9 mouse cellular contexts compared by ENCODE assay signal in genomic region chr4:63545231-63545958, GRCm38 (mm10). TPM values are rescaled to one million over a fixed set of nuclear protein-coding genes. Genes with fewer than 3 reads are reported as not detected.
A peak's percentile ranks its signal among the peaks of the same experiment; 100 is the strongest.
DNase-seq lines count a peak whose midpoint lies in the region; ATAC-seq and TF ChIP-seq lines count a peak whose summit lies in the region.
"Had no signal": no experiment of that assay in that cellular context is flagged by ENCODE, and none has a peak within 500 bp of the region (broad histone marks: within the 10 kb centered on the region; RNA-seq: fewer than 3 reads in every experiment).

No protein-coding gene starts in this region.

- no peak for DNase-seq in lung, adult 2 months
- DNase-seq in lung, postnatal 4 days: no peak
- no peak for DNase-seq in c-Kit-positive CD71-positive TER-119-positive erythroid progenitor cells, embryonic 14.5 days (ENCODE audit: low spot score)
- no peak for DNase-seq in adrenal gland, postnatal 10 days
- DNase-seq in gastrocnemius, postnatal 14 days: no peak

- TF ChIP-seq CTCF in lung, adult 2 months (IDR thresholded peaks at IDR 0.05; ENCODE audit: insufficient read depth, low read length): no peak

- intact Hi-C loops in gastrocnemius, postnatal 14 days (cut with DNase I; ENCODE audit: low total_unique reads): no loop called here

- peaks cover 23% of the 10 kb centered on the region for H3K4me1 ChIP-seq in lung, adult 2 months (ENCODE audit: control insufficient read depth, insufficient read depth, low read length)
- peaks cover 29% of the 10 kb centered on the region for H3K4me1 ChIP-seq in limb, embryonic 15.5 days
- peaks cover 21% of the 10 kb centered on the region for H3K4me1 ChIP-seq in neural tube, embryonic 14.5 days (ENCODE audit: control insufficient read depth, insufficient read depth, low read length)

- TF ChIP-seq POLR2A in lung, adult 2 months (IDR thresholded peaks at IDR 0.05; ENCODE audit: borderline replicate concordance, extremely low read depth, low read depth, low read length): no peak

- H3K9ac ChIP-seq in limb, embryonic 15.5 days: peak overlapping the region; percentile 91
- peak overlapping the region; percentile 90 for H3K9ac ChIP-seq in neural tube, embryonic 14.5 days (replicated peaks; ENCODE audit: low read depth, low read length)

- peak overlapping the region; percentile 59 for H3K4me2 ChIP-seq in limb, embryonic 15.5 days
- peak overlapping the region; percentile 80 for H3K4me2 ChIP-seq in neural tube, embryonic 14.5 days (ENCODE audit: low read depth, low read length)

- no peaks in the 10 kb centered on the region for H3K9me3 ChIP-seq in limb, embryonic 15.5 days
- H3K9me3 ChIP-seq in neural tube, embryonic 14.5 days (ENCODE audit: control insufficient read depth, low read length): no peaks in the 10 kb centered on the region

- peaks cover 20% of the 10 kb centered on the region for H3K36me3 ChIP-seq in limb, embryonic 15.5 days
- peaks cover 10% of the 10 kb centered on the region for H3K36me3 ChIP-seq in neural tube, embryonic 14.5 days (ENCODE audit: control insufficient read depth, insufficient read depth, low read length)

- H3K4me3 ChIP-seq in lung, adult 2 months (replicated peaks; ENCODE audit: extremely low read depth, low read depth, low read length): peak overlapping the region; percentile 88
- peak overlapping the region; percentile 79 for H3K4me3 ChIP-seq in limb, embryonic 15.5 days
- H3K4me3 ChIP-seq in neural tube, embryonic 14.5 days (ENCODE audit: low read depth, low read length): peak overlapping the region; percentile 79

- 13% methylated on average over 26 of the region's 26 CpGs for WGBS in lung, adult 2 months
- WGBS in limb, embryonic 15.5 days: 12% methylated on average over 26 of the region's 26 CpGs
- WGBS in neural tube, embryonic 14.5 days: 18% methylated on average over 26 of the region's 26 CpGs

- no peaks in the 10 kb centered on the region for H3K27me3 ChIP-seq in limb, embryonic 15.5 days
- H3K27me3 ChIP-seq in neural tube, embryonic 14.5 days (ENCODE audit: control insufficient read depth, insufficient read depth, low read length): no peaks in the 10 kb centered on the region

- ATAC-seq in erythroblast, adult 5-6 weeks (replicated peaks; ENCODE audit: low FRiP score, poor library complexity, severe bottlenecking): peak; percentile 40; the same call in 1 of the 2 replicates
- ATAC-seq in limb, embryonic 15.5 days (ENCODE audit: insufficient number of reproducible peaks, low FRiP score, low TSS enrichment, low read depth): no peak
- ATAC-seq in neural tube, embryonic 14.5 days (ENCODE audit: low read depth): no peak; the same call in 1 of the 2 replicates

- peak overlapping the region; percentile 89 for H3K27ac ChIP-seq in limb, embryonic 15.5 days
- H3K27ac ChIP-seq in neural tube, embryonic 14.5 days (ENCODE audit: low read depth, low read length): peak overlapping the region; percentile 87

RNA-seq across cellular contexts. Expression of gene Atp6v1g1, which starts 0.8 kb away (rescaled TPM):
- 48.3 and 56.6 TPM in 2 replicates for polyA plus RNA-seq in lung, adult 2 months (2012; rRNA removed)
- total RNA-seq in erythroblast, adult 5-6 weeks (2015; ENCODE audit: low replicate concordance): 39.6 and 49.7 TPM in 2 replicates
- 31.0 and 43.5 TPM in 2 replicates for total RNA-seq in erythroblast, adult 5-6 weeks (2017; ENCODE audit: low replicate concordance)
- polyA plus RNA-seq in limb, embryonic 15.5 days (2015; fragmentation: Nextera tagmentation; extraction: Ambion mirVana): 315 and 319 TPM in 2 replicates
- polyA plus RNA-seq in neural tube, embryonic 14.5 days (2014; fragmentation: Nextera tagmentation; extraction: Ambion mirVana): 431 and 462 TPM in 2 replicates
- 100 to 1,000 TPM; 128 to 131 TPM for total RNA-seq in adrenal gland, postnatal 10 days (2021)
- total RNA-seq in gastrocnemius, postnatal 14 days (2021): 100 to 1,000 TPM; 260 to 261 TPM

RNA-seq across cellular contexts. Expression of gene Tmem268, which starts 13.2 kb away (rescaled TPM):
- polyA plus RNA-seq in lung, adult 2 months (2012; rRNA removed): 11.2 and 15.2 TPM in 2 replicates
- 5.0 and 15.3 TPM in 2 replicates for total RNA-seq in erythroblast, adult 5-6 weeks (2015; ENCODE audit: low replicate concordance)
- total RNA-seq in erythroblast, adult 5-6 weeks (2017; ENCODE audit: low replicate concordance): 1.5 and 2.6 TPM in 2 replicates
- 5.8 and 6.4 TPM in 2 replicates for polyA plus RNA-seq in limb, embryonic 15.5 days (2015; fragmentation: Nextera tagmentation; extraction: Ambion mirVana)
- 3.4 and 4.6 TPM in 2 replicates for polyA plus RNA-seq in neural tube, embryonic 14.5 days (2014; fragmentation: Nextera tagmentation; extraction: Ambion mirVana)
- total RNA-seq in adrenal gland, postnatal 10 days (2021): 10 to 100 TPM; 10.8 to 15.0 TPM
- 10 to 100 TPM in 1 of 2 experiments, 1 to 10 TPM in 1; 8.7 to 10.6 TPM for total RNA-seq in gastrocnemius, postnatal 14 days (2021)

RNA-seq across cellular contexts. Expression of gene Whrn, which starts 49.6 kb away (rescaled TPM):
- 6.4 and 7.8 TPM in 2 replicates for polyA plus RNA-seq in lung, adult 2 months (2012; rRNA removed)
- 0.38 TPM in 1 of 2 replicates, not detected in the other for total RNA-seq in erythroblast, adult 5-6 weeks (2015; ENCODE audit: low replicate concordance)
- total RNA-seq in erythroblast, adult 5-6 weeks (2017; ENCODE audit: low replicate concordance): not detected in 2 replicates
- polyA plus RNA-seq in limb, embryonic 15.5 days (2015; fragmentation: Nextera tagmentation; extraction: Ambion mirVana): 3.6 and 4.8 TPM in 2 replicates
- polyA plus RNA-seq in neural tube, embryonic 14.5 days (2014; fragmentation: Nextera tagmentation; extraction: Ambion mirVana): 4.0 and 6.2 TPM in 2 replicates
- 10 to 100 TPM; 13.7 to 14.9 TPM for total RNA-seq in adrenal gland, postnatal 10 days (2021)
- 1 to 10 TPM; 1.7 to 2.0 TPM for total RNA-seq in gastrocnemius, postnatal 14 days (2021)

RNA-seq across cellular contexts. Expression of gene Gm11213, which starts 59.7 kb away (rescaled TPM):
- polyA plus RNA-seq in lung, adult 2 months (2012; rRNA removed): not detected in 2 replicates
- total RNA-seq in erythroblast, adult 5-6 weeks (2015; ENCODE audit: low replicate concordance): not detected in 2 replicates
- total RNA-seq in erythroblast, adult 5-6 weeks (2017; ENCODE audit: low replicate concordance): not detected in 2 replicates
- polyA plus RNA-seq in limb, embryonic 15.5 days (2015; fragmentation: Nextera tagmentation; extraction: Ambion mirVana): not detected in 2 replicates
- polyA plus RNA-seq in neural tube, embryonic 14.5 days (2014; fragmentation: Nextera tagmentation; extraction: Ambion mirVana): not detected in 2 replicates
- total RNA-seq in adrenal gland, postnatal 10 days (2021): not detected
- total RNA-seq in gastrocnemius, postnatal 14 days (2021): not detected
- total RNA-seq: common myeloid progenitor, adult 5-6 weeks had no signal

Comparison
In these comparisons a context has a peak if more than half of its experiments do, and no peak if none do; other contexts are left out.
1. RNA of gene Whrn, which starts 49.6 kb away (total RNA-seq): 13.7 to 14.9 TPM in adrenal gland, postnatal 10 days; 1.7 to 2.0 TPM in gastrocnemius, postnatal 14 days and 0.38 TPM in erythroblast, adult 5-6 weeks; every median in the first group is over 4 times any median in the second.
2. Peak in every context shown above with its lines, with median percentiles within 50 percentile points of each other: H3K4me3 ChIP-seq.